Mouse (Mus musculus): ENCODE measurements around the gene 9230112D13Rik. TPM values are rescaled to one million over a fixed set of nuclear protein-coding genes. Genes with fewer than 3 reads are reported as not detected.

The 9230112D13Rik gene
- polyA plus RNA-seq, 1 experiment = 0.05 TPM

GRCm38 (mm10) chr14:34548391-34549001 is 25.9 kb upstream of the 9230112D13Rik start:
- Histone ChIP-seq H3K9me3 (ENCODE audit: control insufficient read depth, low read length) (no peaks in the 10 kb centered on the region), H3K4me1 (ENCODE audit: control insufficient read depth) (peaks cover 11% of the 10 kb centered on the region), H3K36me3 (ENCODE audit: control insufficient read depth) (no peaks in the 10 kb centered on the region), H3K4me3 (replicated peaks) (peak overlapping the region; percentile 55), H3K27me3 (ENCODE audit: control insufficient read depth) (peaks cover 48% of the 10 kb centered on the region)
- TF ChIP-seq GATA1 (IDR thresholded peaks at IDR 0.05; ENCODE audit: low read length) = no peak
- TF ChIP-seq TAL1 (IDR thresholded peaks at IDR 0.05; ENCODE audit: low read length) = no peak

GRCm38 (mm10) chr14:34544545-34544944 is 21.9 kb upstream of the 9230112D13Rik start:
- Histone ChIP-seq H3K36me3 (ENCODE audit: control insufficient read depth) (no peaks in the 10 kb centered on the region), H3K4me3 (replicated peaks) (no peak overlapping the region), H3K27me3 (ENCODE audit: control insufficient read depth) (peaks cover 46% of the 10 kb centered on the region), H3K9me3 (ENCODE audit: control insufficient read depth, low read length) (no peaks in the 10 kb centered on the region), H3K4me1 (ENCODE audit: control insufficient read depth) (peaks cover 11% of the 10 kb centered on the region)
- no peak for TF ChIP-seq GATA1 (IDR thresholded peaks at IDR 0.05; ENCODE audit: low read length)
- no peak for TF ChIP-seq TAL1 (IDR thresholded peaks at IDR 0.05; ENCODE audit: low read length)

DNA sequence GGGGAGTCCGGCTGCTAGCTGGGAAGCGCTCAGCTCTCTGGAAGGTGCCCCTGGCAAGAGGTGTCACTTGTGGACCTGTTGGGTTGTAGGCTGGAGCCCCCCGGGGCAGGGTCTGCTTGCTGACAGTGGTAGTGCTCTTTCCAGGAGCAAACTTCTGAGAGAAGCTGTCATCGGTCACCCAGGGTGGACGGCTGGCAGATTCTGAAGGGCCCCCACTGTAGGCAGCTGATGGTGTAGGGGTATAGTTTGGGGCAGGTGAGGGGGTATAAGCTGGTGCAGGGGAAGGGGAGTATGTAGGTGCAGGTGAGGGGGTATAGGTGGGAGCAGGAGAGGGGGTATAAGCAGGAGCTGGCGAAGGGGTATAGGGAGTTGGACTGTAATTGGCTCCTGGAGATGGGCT is 21.4 kb upstream of the 9230112D13Rik start:
- peaks cover 6% of the 10 kb centered on the region for H3K4me1 ChIP-seq (ENCODE audit: control insufficient read depth)
- H3K27me3 ChIP-seq (ENCODE audit: control insufficient read depth) = peaks cover 41% of the 10 kb centered on the region
- no peak for TF ChIP-seq TAL1 (IDR thresholded peaks at IDR 0.05; ENCODE audit: low read length)
- TF ChIP-seq GATA1 (IDR thresholded peaks at IDR 0.05; ENCODE audit: low read length) = no peak
- H3K36me3 ChIP-seq (ENCODE audit: control insufficient read depth) = no peaks in the 10 kb centered on the region
- H3K9me3 ChIP-seq (ENCODE audit: control insufficient read depth, low read length) = no peaks in the 10 kb centered on the region
- H3K4me3 ChIP-seq (replicated peaks) = no peak overlapping the region

DNA sequence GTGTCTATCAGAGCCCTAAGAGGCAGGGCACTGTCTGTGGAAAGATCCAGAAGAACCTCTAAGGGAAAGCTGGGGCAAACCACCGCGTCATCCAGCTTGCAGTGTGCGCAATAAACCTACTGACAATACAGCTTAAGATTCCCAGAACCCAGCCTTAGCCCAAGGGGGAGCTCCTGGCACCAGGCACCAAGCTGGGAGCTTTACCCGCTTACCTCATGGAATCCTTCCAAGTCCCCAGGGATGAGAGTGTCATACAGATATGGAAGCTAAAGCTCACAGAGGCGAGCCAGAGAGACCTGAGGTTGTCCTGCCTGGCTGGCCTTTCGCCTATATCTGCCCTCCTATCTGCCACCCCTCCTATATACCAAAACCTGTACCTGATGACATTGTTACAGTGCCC is 21.0 kb upstream of the 9230112D13Rik start:
- H3K27me3 ChIP-seq (ENCODE audit: control insufficient read depth) = peaks cover 37% of the 10 kb centered on the region
- no peaks in the 10 kb centered on the region for H3K36me3 ChIP-seq (ENCODE audit: control insufficient read depth)
- H3K4me1 ChIP-seq (ENCODE audit: control insufficient read depth) = peaks cover 2% of the 10 kb centered on the region
- no peak for TF ChIP-seq TAL1 (IDR thresholded peaks at IDR 0.05; ENCODE audit: low read length)
- TF ChIP-seq GATA1 (IDR thresholded peaks at IDR 0.05; ENCODE audit: low read length) = no peak
- H3K9me3 ChIP-seq (ENCODE audit: control insufficient read depth, low read length) = no peaks in the 10 kb centered on the region
- H3K4me3 ChIP-seq (replicated peaks) = no peak overlapping the region

GRCm38 (mm10) chr14:34541896-34542295 is 19.3 kb upstream of the 9230112D13Rik start:
- no peaks in the 10 kb centered on the region for H3K4me1 ChIP-seq (ENCODE audit: control insufficient read depth)
- H3K4me3 ChIP-seq (replicated peaks) = no peak overlapping the region
- H3K36me3 ChIP-seq (ENCODE audit: control insufficient read depth) = no peaks in the 10 kb centered on the region
- peaks cover 20% of the 10 kb centered on the region for H3K27me3 ChIP-seq (ENCODE audit: control insufficient read depth)
- TF ChIP-seq GATA1 (IDR thresholded peaks at IDR 0.05; ENCODE audit: low read length) (no peak), TAL1 (IDR thresholded peaks at IDR 0.05; ENCODE audit: low read length) (no peak)
- H3K9me3 ChIP-seq (ENCODE audit: control insufficient read depth, low read length) = no peaks in the 10 kb centered on the region

DNA sequence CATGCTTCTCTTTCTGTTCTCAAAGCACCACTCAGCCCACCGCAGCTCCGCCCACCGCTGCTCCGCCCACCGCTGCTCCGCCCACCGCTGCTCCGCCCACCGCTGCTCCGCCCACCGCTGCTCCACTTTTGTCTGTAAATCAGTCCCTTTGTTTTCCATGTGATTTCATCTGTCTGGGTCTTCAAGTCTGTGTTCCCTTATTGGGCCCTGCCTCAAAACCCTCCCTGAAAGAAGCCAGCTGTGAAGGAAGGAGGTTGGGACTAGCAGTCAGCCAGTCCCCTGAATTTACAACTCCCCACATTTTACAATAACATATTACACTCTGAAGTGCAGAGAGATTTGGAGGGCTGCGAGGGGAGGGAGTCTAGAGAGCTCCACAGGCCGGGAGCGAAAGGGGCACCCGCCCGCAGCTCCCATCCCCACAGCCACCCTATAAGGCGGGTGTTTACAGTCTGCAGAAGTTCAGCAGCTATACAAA is 18.1 kb upstream of the 9230112D13Rik start:
- TF ChIP-seq TAL1 (IDR thresholded peaks at IDR 0.05; ENCODE audit: low read length) = no peak
- no peak for TF ChIP-seq GATA1 (IDR thresholded peaks at IDR 0.05; ENCODE audit: low read length)
- no peak overlapping the region for H3K4me3 ChIP-seq (replicated peaks)
- H3K27me3 ChIP-seq (ENCODE audit: control insufficient read depth) = peaks cover 14% of the 10 kb centered on the region

GRCm38 (mm10) chr14:34535883-34536282 is 13.3 kb upstream of the 9230112D13Rik start:
- H3K36me3 ChIP-seq (ENCODE audit: control insufficient read depth) = no peaks in the 10 kb centered on the region
- no peak overlapping the region for H3K4me3 ChIP-seq (replicated peaks)
- no peaks in the 10 kb centered on the region for H3K9me3 ChIP-seq (ENCODE audit: control insufficient read depth, low read length)
- TF ChIP-seq GATA1 (IDR thresholded peaks at IDR 0.05; ENCODE audit: low read length) (no peak), TAL1 (IDR thresholded peaks at IDR 0.05; ENCODE audit: low read length) (no peak)
- no peaks in the 10 kb centered on the region for H3K4me1 ChIP-seq (ENCODE audit: control insufficient read depth)
- H3K27me3 ChIP-seq (ENCODE audit: control insufficient read depth) = peaks cover 3% of the 10 kb centered on the region

More for the DNA sequence above, 18.1 kb upstream of the 9230112D13Rik start:
- Histone ChIP-seq H3K4me1 (ENCODE audit: control insufficient read depth) (no peaks in the 10 kb centered on the region), H3K36me3 (ENCODE audit: control insufficient read depth) (no peaks in the 10 kb centered on the region), H3K9me3 (ENCODE audit: control insufficient read depth, low read length) (no peaks in the 10 kb centered on the region)

DNA sequence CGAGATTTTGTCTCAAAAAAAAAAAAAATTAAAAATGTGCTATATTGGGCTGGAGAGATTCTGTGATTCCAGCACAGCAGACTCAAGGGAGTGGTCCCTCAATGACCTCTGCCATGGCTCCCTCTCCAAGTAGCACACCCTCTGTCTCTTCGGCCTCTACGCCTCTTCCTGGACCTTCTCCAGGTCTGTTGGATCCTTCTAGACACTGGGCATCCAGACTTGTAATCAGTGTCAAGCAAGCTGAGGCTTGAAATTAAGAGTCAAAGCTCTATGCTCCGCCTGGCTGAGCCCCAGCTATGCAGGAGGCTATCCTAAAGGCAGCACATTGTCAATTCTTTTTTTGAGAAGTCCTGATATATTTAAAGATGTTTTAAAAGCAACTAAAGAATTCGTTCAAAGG is 10.9 kb upstream of the 9230112D13Rik start:
- TF ChIP-seq GATA1 (IDR thresholded peaks at IDR 0.05; ENCODE audit: low read length) (no peak), TAL1 (IDR thresholded peaks at IDR 0.05; ENCODE audit: low read length) (no peak)
- Histone ChIP-seq H3K27me3 (ENCODE audit: control insufficient read depth) (no peaks in the 10 kb centered on the region), H3K9me3 (ENCODE audit: control insufficient read depth, low read length) (no peaks in the 10 kb centered on the region), H3K4me1 (ENCODE audit: control insufficient read depth) (no peaks in the 10 kb centered on the region), H3K4me3 (replicated peaks) (no peak overlapping the region), H3K36me3 (ENCODE audit: control insufficient read depth) (no peaks in the 10 kb centered on the region)

GRCm38 (mm10) chr14:34532536-34532935 is 9.9 kb upstream of the 9230112D13Rik start:
- H3K4me1 ChIP-seq (ENCODE audit: control insufficient read depth) = no peaks in the 10 kb centered on the region
- H3K27me3 ChIP-seq (ENCODE audit: control insufficient read depth) = peaks cover 2% of the 10 kb centered on the region; the same call in 1 of the 2 replicates
- no peak overlapping the region for H3K4me3 ChIP-seq (replicated peaks)
- H3K36me3 ChIP-seq (ENCODE audit: control insufficient read depth) = no peaks in the 10 kb centered on the region
- H3K9me3 ChIP-seq (ENCODE audit: control insufficient read depth, low read length) = no peaks in the 10 kb centered on the region
- TF ChIP-seq TAL1 (IDR thresholded peaks at IDR 0.05; ENCODE audit: low read length) (no peak), GATA1 (IDR thresholded peaks at IDR 0.05; ENCODE audit: low read length) (no peak)

Measured in erythroblast, embryonic 14.5 days (primary cell).